Mouse (Mus musculus): ENCODE measurements around the gene Gm43517. TPM values are rescaled to one million over a fixed set of nuclear protein-coding genes. Genes with fewer than 3 reads are reported as not detected.

The Gm43517 gene
- polyA plus RNA-seq, 1 experiment from 2014 or later: not detected

DNA sequence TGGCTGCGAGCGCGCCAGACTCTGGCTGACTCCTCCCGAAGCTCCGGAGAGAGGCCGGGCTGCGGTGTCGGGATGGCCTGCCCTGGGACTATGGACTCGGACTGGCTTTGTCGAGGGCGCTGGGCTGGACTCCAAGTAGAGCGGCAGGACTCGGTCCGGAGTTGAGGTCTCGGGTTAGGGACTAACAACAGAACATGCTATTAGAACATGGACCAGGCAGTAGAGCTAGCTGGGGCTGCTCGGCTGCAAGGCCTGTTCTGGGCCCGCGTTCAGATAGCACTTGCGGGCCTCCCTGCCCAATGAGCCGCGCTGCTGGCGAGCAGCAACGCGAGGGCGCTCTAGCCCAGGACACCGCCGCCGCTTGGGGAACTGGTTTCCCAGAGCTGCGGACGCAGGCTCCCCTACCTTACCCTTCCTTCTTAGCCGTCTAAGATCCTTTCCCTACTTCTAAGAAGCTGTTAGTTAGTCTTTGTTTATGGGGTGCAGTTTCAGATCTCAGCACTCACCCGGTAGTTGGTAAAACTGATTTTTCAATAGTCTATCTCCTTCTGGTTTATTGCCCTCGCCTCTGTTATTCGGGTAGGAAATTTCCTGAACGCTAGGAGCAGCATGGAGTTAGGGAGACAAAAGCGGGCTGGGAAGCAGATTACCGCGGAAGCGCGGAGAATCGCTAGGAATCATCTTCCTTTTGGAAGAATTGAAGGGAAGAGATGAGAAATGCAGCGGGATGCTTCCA lies 6.5 kb downstream of the Gm43517 start:
- peak; percentile 77 for DNase-seq (ENCODE audit: low spot score)
- Histone ChIP-seq H3K27ac (no peak overlapping the region), H3K36me3 (ENCODE audit: insufficient read depth, low read length) (no peaks in the 10 kb centered on the region), H3K4me1 (replicated peaks; ENCODE audit: insufficient read depth, low read length) (no peaks in the 10 kb centered on the region), H3K4me2 (ENCODE audit: low read length) (peak overlapping the region; percentile 19; the same call in 1 of the 2 replicates), H3K27me3 (ENCODE audit: insufficient read depth, low read length) (peaks cover 70% of the 10 kb centered on the region), H3K9me3 (replicated peaks; ENCODE audit: low read length) (no peaks in the 10 kb centered on the region), H3K4me3 (replicated peaks; ENCODE audit: low read depth, low read length) (peak overlapping the region; percentile 18; the same call in 1 of the 2 replicates), H3K9ac (ENCODE audit: low read depth, low read length) (no peak overlapping the region)
- ATAC-seq (replicated peaks; ENCODE audit: low FRiP score, low read depth): peak; percentile 89
- peak; percentile 66 for TF ChIP-seq CTCF (IDR thresholded peaks at IDR 0.05; ENCODE audit: low read depth)
- under 1% methylated on average over 42 of the region's 42 CpGs for WGBS

DNA sequence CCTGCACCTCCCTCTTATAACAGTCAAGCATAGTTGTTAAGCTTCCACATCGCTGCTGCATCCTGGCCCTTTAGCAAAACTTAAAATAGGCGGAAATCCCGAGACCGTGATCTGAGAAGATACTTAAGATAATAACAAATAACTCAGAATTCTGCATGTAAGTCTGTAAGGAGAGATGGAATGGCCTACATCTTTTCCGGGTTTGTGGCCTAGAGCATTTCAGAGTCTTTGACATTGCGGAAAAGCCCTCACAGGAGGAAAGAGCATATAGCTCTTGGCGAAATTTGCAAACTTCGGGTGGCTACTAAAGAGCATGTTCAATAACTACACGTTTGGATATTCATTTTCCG lies 7.0 kb downstream of the Gm43517 start:
- H3K4me3 ChIP-seq (replicated peaks; ENCODE audit: low read depth, low read length): no peak overlapping the region
- peaks cover 71% of the 10 kb centered on the region for H3K27me3 ChIP-seq (ENCODE audit: insufficient read depth, low read length)
- no peaks in the 10 kb centered on the region for H3K36me3 ChIP-seq (ENCODE audit: insufficient read depth, low read length)
- TF ChIP-seq CTCF (IDR thresholded peaks at IDR 0.05; ENCODE audit: low read depth): no peak
- no peak overlapping the region for H3K9ac ChIP-seq (ENCODE audit: low read depth, low read length)
- no peaks in the 10 kb centered on the region for H3K9me3 ChIP-seq (replicated peaks; ENCODE audit: low read length)
- DNase-seq (ENCODE audit: low spot score) (no peak), ATAC-seq (replicated peaks; ENCODE audit: low FRiP score, low read depth) (no peak)
- H3K4me2 ChIP-seq (ENCODE audit: low read length): no peak overlapping the region
- no peak overlapping the region for H3K27ac ChIP-seq
- no peaks in the 10 kb centered on the region for H3K4me1 ChIP-seq (replicated peaks; ENCODE audit: insufficient read depth, low read length)
- 3% methylated on average over 10 of the region's 10 CpGs for WGBS

DNA sequence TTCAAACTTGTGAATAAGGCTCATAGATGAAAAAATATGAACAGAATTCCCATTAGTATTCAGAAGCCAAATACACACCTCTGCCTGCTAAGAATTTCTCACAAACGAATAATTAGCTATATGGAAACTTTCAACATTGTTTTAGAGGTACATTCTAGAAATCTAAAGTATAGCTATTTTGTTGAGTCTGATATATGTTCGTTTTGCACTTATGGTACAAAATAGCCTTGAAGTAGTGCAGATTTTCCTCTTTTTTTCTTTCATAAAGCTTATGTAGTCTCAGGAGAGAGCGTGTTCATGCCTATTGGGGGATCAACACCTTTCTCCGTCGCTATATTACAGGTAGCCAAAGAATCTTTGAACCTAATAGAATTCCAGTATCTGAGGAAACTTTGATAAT lies 7.9 kb downstream of the Gm43517 start:
- H3K9ac ChIP-seq (ENCODE audit: low read depth, low read length): no peak overlapping the region
- H3K27me3 ChIP-seq (ENCODE audit: insufficient read depth, low read length): peaks cover 76% of the 10 kb centered on the region
- no peaks in the 10 kb centered on the region for H3K9me3 ChIP-seq (replicated peaks; ENCODE audit: low read length)
- no peak overlapping the region for H3K27ac ChIP-seq
- ATAC-seq (replicated peaks; ENCODE audit: low FRiP score, low read depth) (no peak), DNase-seq (ENCODE audit: low spot score) (no peak)
- H3K4me2 ChIP-seq (ENCODE audit: low read length): no peak overlapping the region
- no peaks in the 10 kb centered on the region for H3K36me3 ChIP-seq (ENCODE audit: insufficient read depth, low read length)
- 5% methylated on average over 5 of the region's 5 CpGs for WGBS
- H3K4me1 ChIP-seq (replicated peaks; ENCODE audit: insufficient read depth, low read length): no peaks in the 10 kb centered on the region
- no peak for TF ChIP-seq CTCF (IDR thresholded peaks at IDR 0.05; ENCODE audit: low read depth)
- no peak overlapping the region for H3K4me3 ChIP-seq (replicated peaks; ENCODE audit: low read depth, low read length)

DNA sequence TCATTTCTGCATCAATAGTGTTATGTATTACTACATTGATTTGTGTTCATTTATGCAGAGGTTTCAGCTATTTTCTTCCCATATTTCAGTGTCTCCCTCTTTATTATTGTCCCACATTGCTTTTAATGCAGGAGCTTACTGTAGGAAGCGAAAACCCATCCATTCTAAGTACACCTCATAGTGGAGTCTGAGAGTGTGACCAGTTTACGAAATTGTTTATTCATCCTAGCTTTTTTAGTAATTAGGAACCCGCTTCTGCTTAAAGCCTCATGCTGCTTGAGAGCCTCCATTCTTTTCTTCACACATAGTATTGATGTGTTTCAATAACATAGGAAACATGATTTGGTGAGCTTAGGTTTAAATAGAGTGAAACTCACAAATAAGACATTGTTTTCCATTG lies 8.7 kb downstream of the Gm43517 start:
- Histone ChIP-seq H3K4me2 (ENCODE audit: low read length) (no peak overlapping the region), H3K4me3 (replicated peaks; ENCODE audit: low read depth, low read length) (no peak overlapping the region), H3K9me3 (replicated peaks; ENCODE audit: low read length) (no peaks in the 10 kb centered on the region), H3K27me3 (ENCODE audit: insufficient read depth, low read length) (peaks cover 75% of the 10 kb centered on the region), H3K27ac (no peak overlapping the region), H3K36me3 (ENCODE audit: insufficient read depth, low read length) (no peaks in the 10 kb centered on the region), H3K4me1 (replicated peaks; ENCODE audit: insufficient read depth, low read length) (no peaks in the 10 kb centered on the region), H3K9ac (ENCODE audit: low read depth, low read length) (no peak overlapping the region)
- ATAC-seq (replicated peaks; ENCODE audit: low FRiP score, low read depth) (no peak), DNase-seq (ENCODE audit: low spot score) (no peak)
- no peak for TF ChIP-seq CTCF (IDR thresholded peaks at IDR 0.05; ENCODE audit: low read depth)
- 14% methylated on average over 3 of the region's 3 CpGs for WGBS

DNA sequence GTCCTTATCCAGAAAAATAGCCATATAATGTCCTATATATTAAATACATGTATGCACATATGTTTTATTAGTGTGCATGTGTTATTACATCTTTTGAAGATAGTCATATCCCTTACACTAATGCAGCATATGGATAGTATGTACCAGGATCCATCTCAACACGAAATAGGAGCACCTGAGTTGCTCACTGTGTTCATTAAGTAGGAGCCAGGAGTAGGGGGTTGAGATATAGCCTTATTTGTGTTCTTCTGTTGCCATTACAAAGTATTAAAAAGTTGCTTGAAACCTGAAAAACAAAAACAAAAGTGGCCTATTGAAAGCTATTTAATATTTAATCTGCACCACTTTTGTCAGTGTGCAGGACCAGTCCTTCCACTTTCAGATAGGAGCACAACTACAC lies 9.2 kb downstream of the Gm43517 start:
- no peaks in the 10 kb centered on the region for H3K4me1 ChIP-seq (replicated peaks; ENCODE audit: insufficient read depth, low read length)
- H3K9ac ChIP-seq (ENCODE audit: low read depth, low read length): no peak overlapping the region
- 5% methylated on average over 1 of the region's 1 CpGs for WGBS
- H3K4me3 ChIP-seq (replicated peaks; ENCODE audit: low read depth, low read length): no peak overlapping the region
- no peaks in the 10 kb centered on the region for H3K9me3 ChIP-seq (replicated peaks; ENCODE audit: low read length)
- DNase-seq (ENCODE audit: low spot score) (no peak), ATAC-seq (replicated peaks; ENCODE audit: low FRiP score, low read depth) (no peak)
- H3K27ac ChIP-seq: no peak overlapping the region
- peaks cover 74% of the 10 kb centered on the region for H3K27me3 ChIP-seq (ENCODE audit: insufficient read depth, low read length)
- no peaks in the 10 kb centered on the region for H3K36me3 ChIP-seq (ENCODE audit: insufficient read depth, low read length)
- TF ChIP-seq CTCF (IDR thresholded peaks at IDR 0.05; ENCODE audit: low read depth): no peak
- H3K4me2 ChIP-seq (ENCODE audit: low read length): no peak overlapping the region

DNA sequence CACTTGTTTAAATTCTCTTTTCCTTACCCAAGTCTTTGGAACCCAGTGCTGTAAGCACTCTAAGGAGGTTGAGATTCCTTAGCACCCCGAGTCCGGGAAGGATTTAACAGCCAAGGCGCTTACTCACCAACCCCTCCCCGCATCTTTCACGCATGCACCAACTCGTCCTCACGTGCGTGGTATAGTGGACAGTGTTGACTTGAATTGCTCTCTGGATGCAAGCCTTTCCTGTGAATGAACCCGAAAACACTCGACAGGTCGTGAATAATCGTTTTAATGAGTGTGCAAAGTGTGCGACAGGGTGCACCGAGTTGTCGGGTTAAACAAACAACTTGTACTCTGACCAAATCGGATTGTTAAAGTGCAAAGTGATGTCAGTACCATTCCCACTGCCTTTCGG lies 9.9 kb downstream of the Gm43517 start:
- no peak for DNase-seq (ENCODE audit: low spot score)
- peaks cover 73% of the 10 kb centered on the region for H3K27me3 ChIP-seq (ENCODE audit: insufficient read depth, low read length)
- H3K4me1 ChIP-seq (replicated peaks; ENCODE audit: insufficient read depth, low read length): no peaks in the 10 kb centered on the region
- TF ChIP-seq CTCF (IDR thresholded peaks at IDR 0.05; ENCODE audit: low read depth): no peak
- H3K4me3 ChIP-seq (replicated peaks; ENCODE audit: low read depth, low read length): no peak overlapping the region
- under 1% methylated on average over 17 of the region's 17 CpGs for WGBS
- no peak overlapping the region for H3K4me2 ChIP-seq (ENCODE audit: low read length)
- H3K9ac ChIP-seq (ENCODE audit: low read depth, low read length): no peak overlapping the region
- H3K9me3 ChIP-seq (replicated peaks; ENCODE audit: low read length): no peaks in the 10 kb centered on the region
- no peak for ATAC-seq (replicated peaks; ENCODE audit: low FRiP score, low read depth)
- no peak overlapping the region for H3K27ac ChIP-seq
- H3K36me3 ChIP-seq (ENCODE audit: insufficient read depth, low read length): no peaks in the 10 kb centered on the region

DNA sequence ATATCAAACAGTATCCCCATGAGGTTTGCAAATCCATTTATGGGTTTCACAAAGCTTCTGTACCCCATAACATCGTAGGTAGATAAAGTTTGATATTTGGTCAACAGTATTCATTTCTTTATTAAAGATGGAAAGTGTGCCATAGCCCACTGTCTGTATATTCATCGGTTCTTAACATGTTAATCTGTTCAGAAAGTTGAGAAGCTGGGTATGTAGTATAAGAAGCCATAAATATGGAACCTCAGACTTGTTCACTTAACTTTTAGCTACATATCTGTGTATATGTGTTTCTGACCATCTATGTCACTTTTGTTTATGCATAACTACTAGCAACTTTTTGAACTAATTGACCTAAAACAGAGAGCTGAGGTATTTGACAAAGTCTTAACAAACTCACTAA lies 11.0 kb downstream of the Gm43517 start:
- peaks cover 74% of the 10 kb centered on the region for H3K27me3 ChIP-seq (ENCODE audit: insufficient read depth, low read length)
- DNase-seq (ENCODE audit: low spot score) (no peak), ATAC-seq (replicated peaks; ENCODE audit: low FRiP score, low read depth) (no peak)
- H3K9ac ChIP-seq (ENCODE audit: low read depth, low read length): no peak overlapping the region
- H3K27ac ChIP-seq: no peak overlapping the region
- no peak overlapping the region for H3K4me2 ChIP-seq (ENCODE audit: low read length)
- 14% methylated on average over 2 of the region's 2 CpGs for WGBS
- TF ChIP-seq CTCF (IDR thresholded peaks at IDR 0.05; ENCODE audit: low read depth): no peak
- H3K36me3 ChIP-seq (ENCODE audit: insufficient read depth, low read length): no peaks in the 10 kb centered on the region
- H3K4me1 ChIP-seq (replicated peaks; ENCODE audit: insufficient read depth, low read length): no peaks in the 10 kb centered on the region
- no peak overlapping the region for H3K4me3 ChIP-seq (replicated peaks; ENCODE audit: low read depth, low read length)
- H3K9me3 ChIP-seq (replicated peaks; ENCODE audit: low read length): no peaks in the 10 kb centered on the region
